18 mouse cellular contexts compared by ENCODE assay signal in genomic region chr5:74778076-74778465, GRCm38 (mm10).
DNase-seq lines count a peak whose midpoint lies in the region.
"Had no signal": no experiment of that assay in that cellular context is flagged by ENCODE, and none has a peak within 500 bp of the region (broad histone marks: within the 10 kb centered on the region; RNA-seq: fewer than 3 reads in every experiment).

No protein-coding gene starts in this region.

- H3K27me3 ChIP-seq in limb, embryonic 10.5 days (ENCODE audit: low read depth, poor library complexity, severe bottlenecking), result no peaks in the 10 kb centered on the region
- H3K27me3 ChIP-seq: CH12.LX; embryonic facial prominence, embryonic 13.5 days; embryonic facial prominence, embryonic 15.5 days; forebrain, embryonic 13.5 days; forebrain, embryonic 15.5 days had no signal

- H3K36me3 ChIP-seq in limb, embryonic 10.5 days, result no peaks in the 10 kb centered on the region
- H3K36me3 ChIP-seq: embryonic facial prominence, embryonic 13.5 days; embryonic facial prominence, embryonic 15.5 days; forebrain, embryonic 15.5 days; G1E had no signal

- H3K4me3 ChIP-seq in limb, embryonic 10.5 days, result no peak overlapping the region
- H3K4me3 ChIP-seq: embryonic facial prominence, embryonic 13.5 days; embryonic facial prominence, embryonic 15.5 days; forebrain, embryonic 13.5 days; forebrain, embryonic 15.5 days had no signal

- WGBS in limb, embryonic 10.5 days, result 86% methylated on average over 1 of the region's 1 CpGs

- no peaks in the 10 kb centered on the region for H3K9me3 ChIP-seq in limb, embryonic 10.5 days (replicated peaks)
- H3K9me3 ChIP-seq: embryonic facial prominence, embryonic 13.5 days; embryonic facial prominence, embryonic 15.5 days; forebrain, embryonic 13.5 days; forebrain, embryonic 15.5 days; G1E had no signal

- H3K4me1 ChIP-seq in limb, embryonic 10.5 days, result peaks cover 32% of the 10 kb centered on the region
- H3K4me1 ChIP-seq: forebrain, embryonic 15.5 days had no signal

- H3K27ac ChIP-seq in limb, embryonic 10.5 days, result peak overlapping the region; percentile 46; the same call in 1 of the 2 replicates
- H3K27ac ChIP-seq: embryonic facial prominence, embryonic 13.5 days; embryonic facial prominence, embryonic 15.5 days; forebrain, embryonic 13.5 days; forebrain, embryonic 15.5 days had no signal

- DNase-seq in 3T3-L1 (ENCODE audit: low read depth, low spot score), result peak; percentile 51
- DNase-seq in NIH3T3 (ENCODE audit: low read depth), result peak; percentile 67
- no peak for DNase-seq in limb, embryonic 10.5 days (ENCODE audit: low spot score)
- no peak for DNase-seq in frontal cortex, postnatal 36 days (ENCODE audit: low spot score in 2 of 2)
- DNase-seq in cerebellum, postnatal 14 days, result no peak
- DNase-seq: B cell, adult 2 months; cerebellum, adult 11 months; cerebellum, adult 18-20 months; cerebellum, adult 8-10 months; cerebellum, adult 9-11 months; cerebellum, postnatal 25 days; forebrain, postnatal 0 days had no signal

Comparison
In these comparisons a context has a peak if more than half of its experiments do, and no peak if none do; other contexts are left out.
1. DNase-seq: peak in 3T3-L1 (single experiment) and NIH3T3 (single experiment); none in limb, embryonic 10.5 days (single experiment), frontal cortex, postnatal 36 days (0 of 2) and cerebellum, postnatal 14 days (0 of 2).